Mouse (Mus musculus) hindbrain, postnatal 0 days (tissue): ENCODE results near the gene Plekha6. TPM values are rescaled to one million over a fixed set of nuclear protein-coding genes. Genes with fewer than 3 reads are reported as not detected.

Experiments
- ATAC-seq: fragments of 200-750 bp; cut with Nextera tagmentation; 2 replicates; pipeline ENCODE4 v1.8.0; 2017; ENCODE audit warnings: mild to moderate bottlenecking, moderate TSS enrichment, moderate library complexity
- DNase-seq: peaks from one replicate; pipeline ENCODE4 v3.0.0-alpha.2; 2015; ENCODE audit warnings: low spot score
- H3K27ac ChIP-seq: fragments of 300-500 bp; sonication (generic); 2 replicates; pipeline ENCODE4 v1.5.1; 2014; ENCODE audit warnings: mild to moderate bottlenecking
- H3K27me3 ChIP-seq: fragments of 300-500 bp; sonication (generic); 2 replicates; pipeline ENCODE4 v1.6.1; 2014; ENCODE audit warnings: low read length, mixed read lengths; ENCODE audit not compliant: insufficient read depth
- H3K36me3 ChIP-seq: fragments of 300-500 bp; sonication (generic); 2 replicates; pipeline ENCODE4 v1.6.1; 2014; ENCODE audit warnings: low read length, mixed read lengths; ENCODE audit not compliant: insufficient read depth
- H3K4me1 ChIP-seq: fragments of 300-500 bp; sonication (generic); 2 replicates; pipeline ENCODE4 v1.6.1; 2014; ENCODE audit warnings: antibody characterized with exemption, low read length, mixed read lengths; ENCODE audit not compliant: insufficient read depth
- H3K4me2 ChIP-seq: fragments of 300-500 bp; sonication (generic); 2 replicates; pipeline ENCODE4 v1.6.1; 2014; ENCODE audit warnings: low read depth, mild to moderate bottlenecking, low read length, moderate library complexity, mixed read lengths
- H3K4me3 ChIP-seq: fragments of 300-500 bp; sonication (generic); 2 replicates; pipeline ENCODE4 v1.5.1; 2014; ENCODE audit warnings: low read length
- H3K9ac ChIP-seq: fragments of 300-500 bp; sonication (generic); replicated peaks from 2 replicates; pipeline ENCODE4 v1.6.1; 2014; ENCODE audit warnings: mild to moderate bottlenecking, low read length, moderate library complexity, mixed read lengths
- H3K9me3 ChIP-seq: fragments of 300-500 bp; sonication (generic); 2 replicates; pipeline ENCODE4 v1.6.1; 2016; ENCODE audit warnings: low read length, mixed read lengths
- CTCF ChIP-seq: IDR thresholded peaks from 2 replicates; pipeline ENCODE4 v1.5.1; 2016; ENCODE audit warnings: antibody characterized with exemption, control low read depth, low read depth
- WGBS: fragments of 180-500 bp; shearing (Covaris S2); extraction: QIAGEN DNeasy Blood & Tissue Kit; methylation state at CpG from one replicate; pipeline ENCODE4 v1.1.7; 2014; 5-methylcytosine and 5-hydroxymethylcytosine counted together
- polyA plus RNA-seq: library from polyadenylated mRNA; unstranded; fragments of >200 nt; fragmentation: Nextera tagmentation; extraction: Ambion mirVana; gene quantifications from 2 replicates; pipeline ENCODE4 v1.2.1, GENCODE M21; 2015
- total RNA-seq: library from RNA; depleted of rRNA; stranded (reverse); fragments of >200 nt; gene quantifications from 2 replicates; pipeline ENCODE4 v1.2.3, GENCODE M21; 2014

The Plekha6 gene
- total and polyA plus RNA-seq, 2 experiments from 2014 or later = 9.7 to 41.0 TPM

- no peak for TF ChIP-seq CTCF
- no peak overlapping the region for H3K4me2 ChIP-seq
- peaks cover 14% of the 10 kb centered on the region for H3K4me1 ChIP-seq
- peaks cover 36% of the 10 kb centered on the region for H3K36me3 ChIP-seq
- H3K27ac ChIP-seq = no peak overlapping the region
- no peaks in the 10 kb centered on the region for H3K27me3 ChIP-seq
- H3K9ac ChIP-seq = no peak overlapping the region
- no peak overlapping the region for H3K4me3 ChIP-seq
- 95% methylated on average over 1 of the region's 1 CpGs for WGBS
- DNase-seq (no peak), ATAC-seq (no peak)
- H3K9me3 ChIP-seq = no peaks in the 10 kb centered on the region
Observed at GRCm38 (mm10) chr1:133138401-133138800, 25.6 kb upstream of the Plekha6 start.

GRCm38 (mm10) chr1:133146014-133147009, 17.7 kb upstream of the Plekha6 start:
- DNase-seq = peak; percentile 85
- Histone ChIP-seq H3K9me3 (no peaks in the 10 kb centered on the region), H3K36me3 (0 out of 2 replicates have a peak, but pooled peaks cover 1% of the 10 kb centered on the region), H3K9ac (no peak overlapping the region), H3K4me3 (no peak overlapping the region), H3K27ac (no peak overlapping the region), H3K4me2 (no peak overlapping the region), H3K27me3 (no peaks in the 10 kb centered on the region), H3K4me1 (no peaks in the 10 kb centered on the region)
- 62% methylated on average over 22 of the region's 22 CpGs for WGBS
- peak; percentile 93 for TF ChIP-seq CTCF
- ATAC-seq = peak; percentile 71

GRCm38 (mm10) chr1:133147324-133147723, 16.7 kb upstream of the Plekha6 start:
- WGBS = 86% methylated on average over 5 of the region's 5 CpGs
- H3K4me3 ChIP-seq = no peak overlapping the region

GRCm38 (mm10) chr1:133148122-133148521, 15.9 kb upstream of the Plekha6 start:
- H3K4me2 ChIP-seq = no peak overlapping the region
- H3K4me3 ChIP-seq = no peak overlapping the region
- 95% methylated on average over 8 of the region's 8 CpGs for WGBS
- no peak for DNase-seq
- no peak overlapping the region for H3K27ac ChIP-seq
- H3K9me3 ChIP-seq = no peaks in the 10 kb centered on the region
- no peaks in the 10 kb centered on the region for H3K36me3 ChIP-seq
- ATAC-seq = no peak
- H3K9ac ChIP-seq = no peak overlapping the region
- no peaks in the 10 kb centered on the region for H3K27me3 ChIP-seq
- TF ChIP-seq CTCF = no peak
- H3K4me1 ChIP-seq = no peaks in the 10 kb centered on the region

More at GRCm38 (mm10) chr1:133147324-133147723, 16.7 kb upstream of the Plekha6 start:
- Histone ChIP-seq H3K27ac (no peak overlapping the region), H3K36me3 (no peaks in the 10 kb centered on the region), H3K4me2 (no peak overlapping the region), H3K9me3 (no peaks in the 10 kb centered on the region), H3K27me3 (no peaks in the 10 kb centered on the region), H3K9ac (no peak overlapping the region), H3K4me1 (no peaks in the 10 kb centered on the region)
- TF ChIP-seq CTCF = no peak
- ATAC-seq (no peak), DNase-seq (no peak)

GRCm38 (mm10) chr1:133150556-133150955, 13.5 kb upstream of the Plekha6 start:
- no peak for TF ChIP-seq CTCF
- no peak for ATAC-seq
- Histone ChIP-seq H3K4me3 (no peak overlapping the region), H3K4me1 (no peaks in the 10 kb centered on the region), H3K27me3 (no peaks in the 10 kb centered on the region), H3K9ac (no peak overlapping the region), H3K27ac (no peak overlapping the region), H3K9me3 (no peaks in the 10 kb centered on the region), H3K4me2 (no peak overlapping the region), H3K36me3 (no peaks in the 10 kb centered on the region)
- 100% methylated on average over 2 of the region's 2 CpGs for WGBS
- DNase-seq = no peak

- no peak overlapping the region for H3K9ac ChIP-seq
- 93% methylated on average over 3 of the region's 3 CpGs for WGBS
- ATAC-seq = no peak
- DNase-seq = no peak
- no peak overlapping the region for H3K4me3 ChIP-seq
- no peak for TF ChIP-seq CTCF
- no peaks in the 10 kb centered on the region for H3K36me3 ChIP-seq
- H3K4me1 ChIP-seq = no peaks in the 10 kb centered on the region
- H3K4me2 ChIP-seq = no peak overlapping the region
- no peaks in the 10 kb centered on the region for H3K9me3 ChIP-seq
- no peaks in the 10 kb centered on the region for H3K27me3 ChIP-seq
- H3K27ac ChIP-seq = no peak overlapping the region
Observed at GRCm38 (mm10) chr1:133152213-133152612, 11.8 kb upstream of the Plekha6 start.

- no peak overlapping the region for H3K4me3 ChIP-seq
- no peaks in the 10 kb centered on the region; the same call in 1 of the 2 replicates for H3K27me3 ChIP-seq
- 82% methylated on average over 6 of the region's 6 CpGs for WGBS
- no peak overlapping the region for H3K27ac ChIP-seq
- no peaks in the 10 kb centered on the region for H3K9me3 ChIP-seq
- DNase-seq (no peak), ATAC-seq (no peak)
- 0 out of 2 replicates have a peak, but pooled peaks cover 5% of the 10 kb centered on the region for H3K4me1 ChIP-seq
- H3K4me2 ChIP-seq = no peak overlapping the region
- H3K36me3 ChIP-seq = no peaks in the 10 kb centered on the region
- TF ChIP-seq CTCF = no peak
- no peak overlapping the region for H3K9ac ChIP-seq
Observed at GRCm38 (mm10) chr1:133155270-133155669, 8.7 kb upstream of the Plekha6 start.
